Mouse (Mus musculus) liver, postnatal 0 days (tissue): ENCODE data around the gene Lin37.

Experiments
- CTCF ChIP-seq: sonication (generic); IDR thresholded peaks from 2 replicates; pipeline ENCODE4 v1.5.1; 2016; ENCODE audit warnings: antibody characterized with exemption, low read depth
- EP300 ChIP-seq: IDR thresholded peaks from 2 replicates; pipeline ENCODE4 v1.6.1; 2016; ENCODE audit warnings: antibody characterized with exemption, low read depth, mild to moderate bottlenecking

GRCm38 (mm10) chr7:30607706-30608309 lies 48.2 kb upstream of the Lin37 start:
- TF ChIP-seq EP300 (no peak), CTCF (peak; percentile 82)
